21 mouse cellular contexts compared by ENCODE assay signal in genomic region chr6:141435160-141435559, GRCm38 (mm10).
DNase-seq lines count a peak whose midpoint lies in the region; ATAC-seq and TF ChIP-seq lines count a peak whose summit lies in the region.
"Had no signal": no experiment of that assay in that cellular context is flagged by ENCODE, and none has a peak within 500 bp of the region (broad histone marks: within the 10 kb centered on the region; RNA-seq: fewer than 3 reads in every experiment).

No protein-coding gene starts in this region.

- TF ChIP-seq CTCF in kidney, postnatal 0 days (IDR thresholded peaks at IDR 0.05; ENCODE audit: low read depth), result no peak

- H3K27ac ChIP-seq in forebrain, embryonic 13.5 days, result peak overlapping the region; percentile 81
- H3K27ac ChIP-seq in forebrain, embryonic 10.5 days, result no peak overlapping the region
- H3K27ac ChIP-seq in kidney, postnatal 0 days, result peak overlapping the region; percentile 42; the same call in 1 of the 2 replicates
- peak overlapping the region; percentile 82 for H3K27ac ChIP-seq in forebrain, embryonic 15.5 days (replicated peaks)
- H3K27ac ChIP-seq: liver, embryonic 13.5 days; macrophage had no signal

- H3K4me1 ChIP-seq in forebrain, embryonic 13.5 days, result peaks cover 17% of the 10 kb centered on the region
- H3K4me1 ChIP-seq in forebrain, embryonic 10.5 days, result peaks cover 11% of the 10 kb centered on the region
- H3K4me1 ChIP-seq in kidney, postnatal 0 days (replicated peaks; ENCODE audit: insufficient read depth, low read length), result peaks cover 5% of the 10 kb centered on the region; the same call in 1 of the 2 replicates
- H3K4me1 ChIP-seq in forebrain, embryonic 15.5 days, result peaks cover 18% of the 10 kb centered on the region
- H3K4me1 ChIP-seq: liver, embryonic 13.5 days had no signal

- H3K4me2 ChIP-seq in forebrain, embryonic 13.5 days, result no peak overlapping the region
- no peak overlapping the region for H3K4me2 ChIP-seq in kidney, postnatal 0 days (ENCODE audit: low read length)
- H3K4me2 ChIP-seq in forebrain, embryonic 15.5 days (replicated peaks), result no peak overlapping the region
- H3K4me2 ChIP-seq: liver, embryonic 13.5 days; midbrain, embryonic 15.5 days had no signal

- H3K4me3 ChIP-seq in forebrain, embryonic 13.5 days, result no peak overlapping the region
- no peak overlapping the region for H3K4me3 ChIP-seq in forebrain, embryonic 10.5 days
- H3K4me3 ChIP-seq in kidney, postnatal 0 days (replicated peaks; ENCODE audit: low read depth, low read length), result no peak overlapping the region
- no peak overlapping the region for H3K4me3 ChIP-seq in forebrain, embryonic 15.5 days
- H3K4me3 ChIP-seq: hindbrain, embryonic 10.5 days; liver, embryonic 13.5 days; midbrain, embryonic 15.5 days had no signal

- whole genome bisulfite sequencing in forebrain, embryonic 13.5 days, result 57% methylated on average over 4 of the region's 4 CpGs
- WGBS in forebrain, embryonic 10.5 days, result 90% methylated on average over 4 of the region's 4 CpGs
- WGBS in kidney, postnatal 0 days, result 68% methylated on average over 4 of the region's 4 CpGs
- WGBS in forebrain, embryonic 15.5 days, result 41% methylated on average over 4 of the region's 4 CpGs

- H3K36me3 ChIP-seq in forebrain, embryonic 13.5 days (ENCODE audit: poor library complexity, severe bottlenecking), result no peaks in the 10 kb centered on the region
- H3K36me3 ChIP-seq in forebrain, embryonic 10.5 days (replicated peaks), result no peaks in the 10 kb centered on the region
- H3K36me3 ChIP-seq in kidney, postnatal 0 days (ENCODE audit: insufficient read depth, low read length), result no peaks in the 10 kb centered on the region
- H3K36me3 ChIP-seq in forebrain, embryonic 15.5 days, result no peaks in the 10 kb centered on the region
- H3K36me3 ChIP-seq: G1E; hindbrain, embryonic 10.5 days; liver, embryonic 13.5 days; midbrain, embryonic 15.5 days had no signal

- no peaks in the 10 kb centered on the region for H3K9me3 ChIP-seq in forebrain, embryonic 13.5 days (replicated peaks)
- H3K9me3 ChIP-seq in forebrain, embryonic 10.5 days, result peaks cover 3% of the 10 kb centered on the region; the same call in 1 of the 2 replicates
- no peaks in the 10 kb centered on the region for H3K9me3 ChIP-seq in kidney, postnatal 0 days (replicated peaks; ENCODE audit: low read length)
- no peaks in the 10 kb centered on the region for H3K9me3 ChIP-seq in forebrain, embryonic 15.5 days
- H3K9me3 ChIP-seq: hindbrain, embryonic 10.5 days; midbrain, embryonic 15.5 days had no signal

- peak; percentile 36; the same call in 1 of the 2 replicates for ATAC-seq in forebrain, embryonic 13.5 days
- ATAC-seq in kidney, postnatal 0 days (replicated peaks; ENCODE audit: low FRiP score, low read depth), result no peak
- ATAC-seq in forebrain, embryonic 15.5 days (replicated peaks), result peak; percentile 42; the same call in 1 of the 2 replicates
- ATAC-seq: activated CD4-positive, CD25-positive, alpha-beta regulatory T cell, adult 4 months; intestine, postnatal 0 days had no signal

- no peaks in the 10 kb centered on the region for H3K27me3 ChIP-seq in forebrain, embryonic 13.5 days
- H3K27me3 ChIP-seq in forebrain, embryonic 10.5 days (ENCODE audit: poor library complexity, severe bottlenecking), result no peaks in the 10 kb centered on the region
- no peaks in the 10 kb centered on the region for H3K27me3 ChIP-seq in kidney, postnatal 0 days (ENCODE audit: insufficient read depth, low read length)
- no peaks in the 10 kb centered on the region for H3K27me3 ChIP-seq in forebrain, embryonic 15.5 days
- H3K27me3 ChIP-seq: CH12.LX; liver, embryonic 13.5 days; midbrain, embryonic 15.5 days had no signal

- no peak overlapping the region for H3K9ac ChIP-seq in forebrain, embryonic 13.5 days
- H3K9ac ChIP-seq in kidney, postnatal 0 days (ENCODE audit: low read depth, low read length), result no peak overlapping the region
- no peak overlapping the region for H3K9ac ChIP-seq in forebrain, embryonic 15.5 days (replicated peaks)
- H3K9ac ChIP-seq: liver, embryonic 13.5 days; midbrain, embryonic 15.5 days had no signal

- DNase-seq in forebrain, embryonic 10.5 days (ENCODE audit: extremely low spot score, low spot score), result no peak
- no peak for DNase-seq in kidney, postnatal 0 days (ENCODE audit: low spot score)
- no peak for DNase-seq in kidney, adult 11 months
- peak; percentile 27 for DNase-seq in MN1 (ENCODE audit: low spot score)
- DNase-seq in frontal cortex, postnatal 25 days (ENCODE audit: low spot score in 2 of 2), result no peak
- DNase-seq: adrenal gland, adult 8-10 months; cerebellum, adult 8-10 months; cerebellum, postnatal 36 days; kidney, postnatal 25 days; liver, embryonic 13.5 days; lung, adult 2 months; thymus, postnatal 25 days had no signal
